8 mouse cellular contexts compared by ENCODE assay signal in genomic region chr12:51594030-51594470, GRCm38 (mm10). TPM values are rescaled to one million over a fixed set of nuclear protein-coding genes. Genes with fewer than 3 reads are reported as not detected.
DNase-seq lines count a peak whose midpoint lies in the region; ATAC-seq and TF ChIP-seq lines count a peak whose summit lies in the region.

No protein-coding gene starts in this region.

- DNase-seq in kidney, adult 2 months: no peak
- DNase-seq in kidney, adult 11 months: no peak
- DNase-seq in ovary, postnatal 10 days (ENCODE audit: low spot score): no peak
- DNase-seq in right cerebral cortex, adult 18-20 months: no peak
- no peak for DNase-seq in right cerebral cortex, postnatal 25 days

- 2% methylated on average over 18 of the region's 18 CpGs for WGBS in kidney, adult 2 months
- 2% methylated on average over 18 of the region's 18 CpGs for WGBS in hindbrain, embryonic 13.5 days
- WGBS in midbrain, embryonic 12.5 days: 2% methylated on average over 18 of the region's 18 CpGs

- ATAC-seq in common myeloid progenitor, adult 5-6 weeks (replicated peaks; ENCODE audit: low read depth, poor library complexity, severe bottlenecking): 0 out of 2 replicates have a peak, but pooled peaks have one; percentile 3
- no peak; the same call in 1 of the 2 replicates for ATAC-seq in hindbrain, embryonic 13.5 days (ENCODE audit: low FRiP score)
- ATAC-seq in midbrain, embryonic 12.5 days (ENCODE audit: low FRiP score, low read depth): no peak

- H3K4me3 ChIP-seq in kidney, adult 2 months (ENCODE audit: insufficient read depth, low read depth, low read length): peak overlapping the region; percentile 54
- H3K4me3 ChIP-seq in hindbrain, embryonic 13.5 days: peak overlapping the region; percentile 79
- H3K4me3 ChIP-seq in midbrain, embryonic 12.5 days: peak overlapping the region; percentile 58

- peak overlapping the region; percentile 75; the same call in 1 of the 2 replicates for H3K9ac ChIP-seq in hindbrain, embryonic 13.5 days
- H3K9ac ChIP-seq in midbrain, embryonic 12.5 days (replicated peaks): peak overlapping the region; percentile 68; the same call in 1 of the 2 replicates

- 0 out of 2 replicates have a peak, but pooled peaks cover 1% of the 10 kb centered on the region for H3K27me3 ChIP-seq in kidney, adult 2 months (replicated peaks; ENCODE audit: control insufficient read depth, insufficient read depth, low read length)
- H3K27me3 ChIP-seq in hindbrain, embryonic 13.5 days: peaks cover 43% of the 10 kb centered on the region
- H3K27me3 ChIP-seq in midbrain, embryonic 12.5 days: peaks cover 48% of the 10 kb centered on the region

- H3K4me1 ChIP-seq in kidney, adult 2 months (ENCODE audit: control insufficient read depth, insufficient read depth, low read length): no peaks in the 10 kb centered on the region
- peaks cover 22% of the 10 kb centered on the region for H3K4me1 ChIP-seq in hindbrain, embryonic 13.5 days (replicated peaks)
- H3K4me1 ChIP-seq in midbrain, embryonic 12.5 days: peaks cover 20% of the 10 kb centered on the region

- H3K4me2 ChIP-seq in hindbrain, embryonic 13.5 days: peak overlapping the region; percentile 97
- H3K4me2 ChIP-seq in midbrain, embryonic 12.5 days (replicated peaks): peak overlapping the region; percentile 99

- no peaks in the 10 kb centered on the region for H3K36me3 ChIP-seq in kidney, adult 2 months (ENCODE audit: control insufficient read depth, insufficient read depth, low read length)
- H3K36me3 ChIP-seq in hindbrain, embryonic 13.5 days: no peaks in the 10 kb centered on the region
- H3K36me3 ChIP-seq in midbrain, embryonic 12.5 days: no peaks in the 10 kb centered on the region

- H3K9me3 ChIP-seq in hindbrain, embryonic 13.5 days: no peaks in the 10 kb centered on the region
- no peaks in the 10 kb centered on the region for H3K9me3 ChIP-seq in midbrain, embryonic 12.5 days

- no peak for TF ChIP-seq CTCF in kidney, adult 2 months (conservative IDR thresholded peaks at IDR 0.05; ENCODE audit: insufficient read depth, insufficient read length, low read depth, low read length)

- H3K27ac ChIP-seq in kidney, adult 2 months (ENCODE audit: insufficient read depth, low read depth, low read length): no peak overlapping the region
- H3K27ac ChIP-seq in hindbrain, embryonic 13.5 days: no peak overlapping the region
- no peak overlapping the region for H3K27ac ChIP-seq in midbrain, embryonic 12.5 days (replicated peaks)

- no peak for TF ChIP-seq POLR2A in kidney, adult 2 months (IDR thresholded peaks at IDR 0.05; ENCODE audit: low read depth, low read length)

RNA-seq across cellular contexts. Expression of gene Coch, which starts 0.9 kb away (rescaled TPM):
- polyA plus RNA-seq in kidney, adult 2 months (2012; rRNA removed): 2.9 and 3.2 TPM in 2 replicates
- not detected in 2 replicates for total RNA-seq in common myeloid progenitor, adult 5-6 weeks (2017)
- polyA plus RNA-seq in hindbrain, embryonic 13.5 days (2015; fragmentation: Nextera tagmentation; extraction: Ambion mirVana): 14.1 and 15.8 TPM in 2 replicates
- 5.7 and 5.9 TPM in 2 replicates for polyA plus RNA-seq in midbrain, embryonic 12.5 days (2016; fragmentation: Nextera tagmentation; extraction: Ambion mirVana)
